Mouse (Mus musculus): ENCODE measurements around the gene Btbd9. TPM values are rescaled to one million over a fixed set of nuclear protein-coding genes. Genes with fewer than 3 reads are reported as not detected.

Btbd9 gene
- polyA plus RNA-seq, 1 experiment = 21.3 TPM

GRCm38 (mm10) chr17:30597786-30598185 lies 21.5 kb upstream of the Btbd9 start:
- no peak overlapping the region for H3K4me2 ChIP-seq (ENCODE audit: low read depth)
- TF ChIP-seq E2F4 (IDR thresholded peaks at IDR 0.05; ENCODE audit: insufficient read depth) = no peak
- no peak for TF ChIP-seq MYOG (IDR thresholded peaks at IDR 0.05; ENCODE audit: control insufficient read depth in 1 of 3, insufficient read depth in 1 of 3, insufficient read length in 2 of 3, low read depth in 2 of 3)
- TF ChIP-seq TCF3 (IDR thresholded peaks at IDR 0.05; ENCODE audit: insufficient read length, low read depth) = no peak
- no peak for TF ChIP-seq USF1 (IDR thresholded peaks at IDR 0.05; ENCODE audit: low read depth)
- TF ChIP-seq POLR2AphosphoS2 (IDR thresholded peaks at IDR 0.05; ENCODE audit: insufficient read length, low read depth) = no peak
- no peak for TF ChIP-seq SRF (IDR thresholded peaks at IDR 0.05; ENCODE audit: control insufficient read depth, insufficient read length, low read depth)
- TF ChIP-seq CEBPB (IDR thresholded peaks at IDR 0.05; ENCODE audit: insufficient read depth, poor library complexity, severe bottlenecking) = no peak
- no peak for TF ChIP-seq MYOD1 (IDR thresholded peaks at IDR 0.05; ENCODE audit: control insufficient read depth in 1 of 3, insufficient read length in 2 of 3, low read depth in 2 of 3)
- no peak for TF ChIP-seq REST (IDR thresholded peaks at IDR 0.05; ENCODE audit: insufficient read depth, insufficient read length)
- TF ChIP-seq POLR2A (IDR thresholded peaks at IDR 0.05; ENCODE audit: insufficient read length, low read depth) = no peak
- no peak for TF ChIP-seq MAX (IDR thresholded peaks at IDR 0.05; ENCODE audit: low read depth)
- no peak for TF ChIP-seq TCF12 (IDR thresholded peaks at IDR 0.05; ENCODE audit: insufficient read depth, poor library complexity, severe bottlenecking)
- peaks cover 68% of the 10 kb centered on the region for H3K36me3 ChIP-seq (ENCODE audit: control insufficient read depth, insufficient read depth)
- H3ac ChIP-seq (ENCODE audit: control insufficient read depth, insufficient read length) = no peak overlapping the region
- no peaks in the 10 kb centered on the region for H3K27me3 ChIP-seq (ENCODE audit: control insufficient read depth, insufficient read depth, insufficient read length)
- no peak overlapping the region for H3K4me3 ChIP-seq
- no peaks in the 10 kb centered on the region for H3K79me2 ChIP-seq (ENCODE audit: control insufficient read depth, insufficient read depth)

- Histone ChIP-seq H3K36me3 (ENCODE audit: control insufficient read depth, insufficient read depth) (peaks cover 67% of the 10 kb centered on the region), H3ac (ENCODE audit: control insufficient read depth, insufficient read length) (no peak overlapping the region), H3K79me2 (ENCODE audit: control insufficient read depth, insufficient read depth) (no peaks in the 10 kb centered on the region), H3K4me3 (no peak overlapping the region), H3K4me2 (ENCODE audit: low read depth) (no peak overlapping the region), H3K27me3 (ENCODE audit: control insufficient read depth, insufficient read depth, insufficient read length) (no peaks in the 10 kb centered on the region)
- no peak for TF ChIP-seq MYOD1 (IDR thresholded peaks at IDR 0.05; ENCODE audit: control insufficient read depth in 1 of 3, insufficient read length in 2 of 3, low read depth in 2 of 3)
- no peak for TF ChIP-seq TCF3 (IDR thresholded peaks at IDR 0.05; ENCODE audit: insufficient read length, low read depth)
Observed at GRCm38 (mm10) chr17:30594846-30595245, 18.6 kb upstream of the Btbd9 start.

- H3K36me3 ChIP-seq (ENCODE audit: control insufficient read depth, insufficient read depth) = peaks cover 64% of the 10 kb centered on the region
- no peaks in the 10 kb centered on the region for H3K79me2 ChIP-seq (ENCODE audit: control insufficient read depth, insufficient read depth)
- no peak overlapping the region for H3K4me3 ChIP-seq
- no peak overlapping the region for H3ac ChIP-seq (ENCODE audit: control insufficient read depth, insufficient read length)
- no peaks in the 10 kb centered on the region for H3K27me3 ChIP-seq (ENCODE audit: control insufficient read depth, insufficient read depth, insufficient read length)
- H3K4me2 ChIP-seq (ENCODE audit: low read depth) = no peak overlapping the region
- no peak for TF ChIP-seq POLR2A (IDR thresholded peaks at IDR 0.05; ENCODE audit: insufficient read length, low read depth)
- no peak for TF ChIP-seq POLR2AphosphoS2 (IDR thresholded peaks at IDR 0.05; ENCODE audit: insufficient read length, low read depth)
- TF ChIP-seq CEBPB (IDR thresholded peaks at IDR 0.05; ENCODE audit: insufficient read depth, poor library complexity, severe bottlenecking) = no peak
- no peak for TF ChIP-seq MAX (IDR thresholded peaks at IDR 0.05; ENCODE audit: low read depth)
- TF ChIP-seq TCF12 (IDR thresholded peaks at IDR 0.05; ENCODE audit: insufficient read depth, poor library complexity, severe bottlenecking) = no peak
- no peak for TF ChIP-seq USF1 (IDR thresholded peaks at IDR 0.05; ENCODE audit: low read depth)
- no peak for TF ChIP-seq E2F4 (IDR thresholded peaks at IDR 0.05; ENCODE audit: insufficient read depth)
- TF ChIP-seq TCF3 (IDR thresholded peaks at IDR 0.05; ENCODE audit: insufficient read length, low read depth) = no peak
- no peak for TF ChIP-seq MYOG (IDR thresholded peaks at IDR 0.05; ENCODE audit: control insufficient read depth in 1 of 3, insufficient read depth in 1 of 3, insufficient read length in 2 of 3, low read depth in 2 of 3)
- TF ChIP-seq SRF (IDR thresholded peaks at IDR 0.05; ENCODE audit: control insufficient read depth, insufficient read length, low read depth) = no peak
- TF ChIP-seq REST (IDR thresholded peaks at IDR 0.05; ENCODE audit: insufficient read depth, insufficient read length) = no peak
- no peak for TF ChIP-seq MYOD1 (IDR thresholded peaks at IDR 0.05; ENCODE audit: control insufficient read depth in 1 of 3, insufficient read length in 2 of 3, low read depth in 2 of 3)
Observed at GRCm38 (mm10) chr17:30594407-30594806, 18.1 kb upstream of the Btbd9 start.

GRCm38 (mm10) chr17:30590417-30591198 lies 14.3 kb upstream of the Btbd9 start:
- Histone ChIP-seq H3K4me3 (no peak overlapping the region), H3ac (ENCODE audit: control insufficient read depth, insufficient read length) (no peak overlapping the region), H3K79me2 (ENCODE audit: control insufficient read depth, insufficient read depth) (no peaks in the 10 kb centered on the region), H3K36me3 (ENCODE audit: control insufficient read depth, insufficient read depth) (peaks cover 35% of the 10 kb centered on the region), H3K27me3 (ENCODE audit: control insufficient read depth, insufficient read depth, insufficient read length) (no peaks in the 10 kb centered on the region), H3K4me2 (ENCODE audit: low read depth) (no peak overlapping the region)
- TF ChIP-seq E2F4 (IDR thresholded peaks at IDR 0.05; ENCODE audit: insufficient read depth) = no peak
- peak; percentile 41 for TF ChIP-seq POLR2AphosphoS2 (IDR thresholded peaks at IDR 0.05; ENCODE audit: insufficient read length, low read depth)

GRCm38 (mm10) chr17:30583258-30584001 lies 7.1 kb upstream of the Btbd9 start:
- H3K4me2 ChIP-seq (ENCODE audit: low read depth) = no peak overlapping the region
- no peak overlapping the region for H3K4me3 ChIP-seq
- no peak for TF ChIP-seq REST (IDR thresholded peaks at IDR 0.05; ENCODE audit: insufficient read depth, insufficient read length)
- TF ChIP-seq TCF3 (IDR thresholded peaks at IDR 0.05; ENCODE audit: insufficient read length, low read depth) = no peak
- TF ChIP-seq TCF12 (IDR thresholded peaks at IDR 0.05; ENCODE audit: insufficient read depth, poor library complexity, severe bottlenecking) = no peak
- no peak for TF ChIP-seq E2F4 (IDR thresholded peaks at IDR 0.05; ENCODE audit: insufficient read depth)
- no peak for TF ChIP-seq MAX (IDR thresholded peaks at IDR 0.05; ENCODE audit: low read depth)
- no peak for TF ChIP-seq SRF (IDR thresholded peaks at IDR 0.05; ENCODE audit: control insufficient read depth, insufficient read length, low read depth)
- TF ChIP-seq USF1 (IDR thresholded peaks at IDR 0.05; ENCODE audit: low read depth) = no peak
- no peak for TF ChIP-seq CEBPB (IDR thresholded peaks at IDR 0.05; ENCODE audit: insufficient read depth, poor library complexity, severe bottlenecking)
- no peak for TF ChIP-seq MYOD1 (IDR thresholded peaks at IDR 0.05; ENCODE audit: control insufficient read depth in 1 of 3, insufficient read length in 2 of 3, low read depth in 2 of 3)
- TF ChIP-seq POLR2AphosphoS2 (IDR thresholded peaks at IDR 0.05; ENCODE audit: insufficient read length, low read depth) = no peak
- no peaks in the 10 kb centered on the region for H3K36me3 ChIP-seq (ENCODE audit: control insufficient read depth, insufficient read depth)
- H3ac ChIP-seq (ENCODE audit: control insufficient read depth, insufficient read length) = no peak overlapping the region
- no peaks in the 10 kb centered on the region for H3K27me3 ChIP-seq (ENCODE audit: control insufficient read depth, insufficient read depth, insufficient read length)
- H3K79me2 ChIP-seq (ENCODE audit: control insufficient read depth, insufficient read depth) = no peaks in the 10 kb centered on the region
